Mouse (Mus musculus): ENCODE results near the gene Ager. TPM values are rescaled to one million over a fixed set of nuclear protein-coding genes. Genes with fewer than 3 reads are reported as not detected.
A peak's percentile ranks its signal among the peaks of the same experiment; 100 is the strongest.

Ager gene
- polyA plus RNA-seq, 1 experiment = 5.2 TPM

DNA sequence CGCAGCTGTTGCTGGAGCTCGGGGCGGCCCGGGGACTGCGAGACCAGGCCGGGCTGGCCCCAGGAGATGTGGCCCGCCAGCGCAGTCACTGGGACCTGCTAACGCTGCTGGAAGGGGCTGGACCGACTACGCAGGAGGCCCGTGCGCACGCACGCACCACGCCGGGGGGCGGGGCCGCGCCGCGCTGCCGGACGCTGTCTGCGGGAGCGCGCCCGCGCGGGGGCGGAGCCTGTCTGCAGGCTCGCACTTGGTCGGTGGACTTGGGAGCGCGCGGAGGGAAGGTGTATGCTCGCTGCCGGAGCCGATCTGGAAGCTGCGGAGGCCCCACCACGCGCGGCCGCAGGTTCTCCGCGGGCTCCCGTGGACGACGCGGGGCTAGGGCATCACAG is 10.2 kb upstream of the Ager start:
- no peaks in the 10 kb centered on the region for H3K27me3 ChIP-seq (ENCODE audit: control insufficient read depth, insufficient read depth, low read length)
- peak; percentile 83 to 97 for DNase-seq (ENCODE audit: low read depth in 1 of 2, low spot score in 2 of 2)
- TF ChIP-seq CTCF (IDR thresholded peaks at IDR 0.05; ENCODE audit: extremely low read depth, insufficient read depth, insufficient read length, insufficient replicate concordance) = no peak
- TF ChIP-seq POLR2A (IDR thresholded peaks at IDR 0.05; ENCODE audit: low read depth, low read length) = peak; percentile 97
- H3K4me1 ChIP-seq (ENCODE audit: control insufficient read depth, insufficient read depth, insufficient read length) = peaks cover 9% of the 10 kb centered on the region; the same call in 1 of the 2 replicates
- peak overlapping the region; percentile 89 for H3K4me3 ChIP-seq (ENCODE audit: extremely low read depth, insufficient read depth, insufficient read length)
- 1% methylated on average over 50 of the region's 50 CpGs for WGBS
- H3K27ac ChIP-seq (ENCODE audit: insufficient read depth, low read length) = peak overlapping the region; percentile 94
- peaks cover 3% of the 10 kb centered on the region; the same call in 1 of the 2 replicates for H3K36me3 ChIP-seq (ENCODE audit: control insufficient read depth, insufficient read depth, low read length)

DNA sequence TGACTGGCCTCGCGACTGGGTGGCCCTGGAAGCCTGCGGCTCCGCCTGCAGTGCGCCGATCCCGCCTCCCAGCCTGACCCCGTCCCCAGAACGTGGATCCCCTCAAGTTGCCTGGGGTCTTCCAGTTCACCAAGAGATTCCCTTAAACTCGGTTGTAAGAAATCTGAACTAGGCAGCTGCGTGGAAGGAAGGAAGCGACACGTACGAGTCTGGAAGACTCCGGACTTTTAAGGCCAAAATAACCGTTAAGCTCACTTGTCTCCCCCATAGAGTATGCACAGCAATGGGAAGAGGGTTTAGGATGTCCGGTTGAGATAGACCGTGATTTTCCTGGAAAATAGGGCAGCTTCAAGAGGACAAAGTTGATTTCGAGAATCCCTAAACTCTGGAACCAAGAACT is 9.8 kb upstream of the Ager start:
- peaks cover 3% of the 10 kb centered on the region; the same call in 1 of the 2 replicates for H3K36me3 ChIP-seq (ENCODE audit: control insufficient read depth, insufficient read depth, low read length)
- H3K4me3 ChIP-seq (ENCODE audit: extremely low read depth, insufficient read depth, insufficient read length) = peak overlapping the region; percentile 84
- H3K27ac ChIP-seq (ENCODE audit: insufficient read depth, low read length) = peak overlapping the region; percentile 94
- under 1% methylated on average over 19 of the region's 19 CpGs for WGBS
- H3K27me3 ChIP-seq (ENCODE audit: control insufficient read depth, insufficient read depth, low read length) = no peaks in the 10 kb centered on the region
- no peak for DNase-seq (ENCODE audit: low read depth in 1 of 2, low spot score in 2 of 2)
- peaks cover 10% of the 10 kb centered on the region; the same call in 1 of the 2 replicates for H3K4me1 ChIP-seq (ENCODE audit: control insufficient read depth, insufficient read depth, insufficient read length)
- TF ChIP-seq CTCF (IDR thresholded peaks at IDR 0.05; ENCODE audit: extremely low read depth, insufficient read depth, insufficient read length, insufficient replicate concordance) (no peak), POLR2A (IDR thresholded peaks at IDR 0.05; ENCODE audit: low read depth, low read length) (no peak)

GRCm38 (mm10) chr17:34588767-34589166 is 8.9 kb upstream of the Ager start:
- Histone ChIP-seq H3K4me3 (ENCODE audit: extremely low read depth, insufficient read depth, insufficient read length) (peak overlapping the region; percentile 82), H3K4me1 (ENCODE audit: control insufficient read depth, insufficient read depth, insufficient read length) (peaks cover 14% of the 10 kb centered on the region; the same call in 1 of the 2 replicates), H3K27me3 (ENCODE audit: control insufficient read depth, insufficient read depth, low read length) (no peaks in the 10 kb centered on the region), H3K36me3 (ENCODE audit: control insufficient read depth, insufficient read depth, low read length) (peaks cover 3% of the 10 kb centered on the region; the same call in 1 of the 2 replicates), H3K27ac (ENCODE audit: insufficient read depth, low read length) (peak overlapping the region; percentile 61)
- DNase-seq (ENCODE audit: low read depth in 1 of 2, low spot score in 2 of 2) = no peak
- 54% methylated on average over 3 of the region's 3 CpGs for WGBS
- TF ChIP-seq POLR2A (IDR thresholded peaks at IDR 0.05; ENCODE audit: low read depth, low read length) (no peak), CTCF (IDR thresholded peaks at IDR 0.05; ENCODE audit: extremely low read depth, insufficient read depth, insufficient read length, insufficient replicate concordance) (no peak)

- Histone ChIP-seq H3K36me3 (ENCODE audit: control insufficient read depth, insufficient read depth, low read length) (peaks cover 7% of the 10 kb centered on the region), H3K4me1 (ENCODE audit: control insufficient read depth, insufficient read depth, insufficient read length) (peaks cover 14% of the 10 kb centered on the region; the same call in 1 of the 2 replicates), H3K27me3 (ENCODE audit: control insufficient read depth, insufficient read depth, low read length) (no peaks in the 10 kb centered on the region), H3K4me3 (ENCODE audit: extremely low read depth, insufficient read depth, insufficient read length) (peak overlapping the region; percentile 82), H3K27ac (ENCODE audit: insufficient read depth, low read length) (peak overlapping the region; percentile 100)
- no peak for DNase-seq (ENCODE audit: low read depth in 1 of 2, low spot score in 2 of 2)
- WGBS = 18% methylated on average over 7 of the region's 7 CpGs
- TF ChIP-seq POLR2A (IDR thresholded peaks at IDR 0.05; ENCODE audit: low read depth, low read length) (no peak), CTCF (IDR thresholded peaks at IDR 0.05; ENCODE audit: extremely low read depth, insufficient read depth, insufficient read length, insufficient replicate concordance) (no peak)
These were observed 8.5 kb upstream of the Ager start for GRCm38 (mm10) chr17:34589206-34589605.

- 2% methylated on average over 7 of the region's 7 CpGs for WGBS
These were observed 8.0 kb upstream of the Ager start, which contains the start of gene Gpsm3 for GRCm38 (mm10) chr17:34589681-34590101. TSS of gene Gpsm3 (plus strand) at chr17:34589806.

GRCm38 (mm10) chr17:34590154-34590987 is 7.3 kb upstream of the Ager start:
- Histone ChIP-seq H3K4me1 (ENCODE audit: control insufficient read depth, insufficient read depth, insufficient read length) (peaks cover 14% of the 10 kb centered on the region; the same call in 1 of the 2 replicates), H3K4me3 (ENCODE audit: extremely low read depth, insufficient read depth, insufficient read length) (peak overlapping the region; percentile 82), H3K27me3 (ENCODE audit: control insufficient read depth, insufficient read depth, low read length) (no peaks in the 10 kb centered on the region), H3K27ac (ENCODE audit: insufficient read depth, low read length) (peak overlapping the region; percentile 100), H3K36me3 (ENCODE audit: control insufficient read depth, insufficient read depth, low read length) (peaks cover 18% of the 10 kb centered on the region)
- DNase-seq (ENCODE audit: low read depth in 1 of 2, low spot score in 2 of 2) = no peak
- 40% methylated on average over 15 of the region's 15 CpGs for WGBS
- TF ChIP-seq CTCF (IDR thresholded peaks at IDR 0.05; ENCODE audit: extremely low read depth, insufficient read depth, insufficient read length, insufficient replicate concordance) (no peak), POLR2A (IDR thresholded peaks at IDR 0.05; ENCODE audit: low read depth, low read length) (no peak)

More at GRCm38 (mm10) chr17:34589681-34590101, 8.0 kb upstream of the Ager start, which contains the start of gene Gpsm3:
- peak; percentile 52; the same call in 1 of the 2 replicates for TF ChIP-seq POLR2A (IDR thresholded peaks at IDR 0.05; ENCODE audit: low read depth, low read length)
- TF ChIP-seq CTCF (IDR thresholded peaks at IDR 0.05; ENCODE audit: extremely low read depth, insufficient read depth, insufficient read length, insufficient replicate concordance) = no peak
- H3K36me3 ChIP-seq (ENCODE audit: control insufficient read depth, insufficient read depth, low read length) = peaks cover 12% of the 10 kb centered on the region
- peak within 1 kb of the TSS; percentile 100 for H3K27ac ChIP-seq (ENCODE audit: insufficient read depth, low read length)
- H3K27me3 ChIP-seq (ENCODE audit: control insufficient read depth, insufficient read depth, low read length) = no peaks in the 10 kb centered on the region
- DNase-seq (ENCODE audit: low read depth in 1 of 2, low spot score in 2 of 2) = peak in 1 of 2 experiments; percentile 76
- H3K4me3 ChIP-seq (ENCODE audit: extremely low read depth, insufficient read depth, insufficient read length) = peak within 1 kb of the TSS; percentile 82
- peaks cover 14% of the 10 kb centered on the region; the same call in 1 of the 2 replicates for H3K4me1 ChIP-seq (ENCODE audit: control insufficient read depth, insufficient read depth, insufficient read length)
